Mouse (Mus musculus) limb, embryonic 15.5 days (tissue): ENCODE results near the gene Atp13a2. TPM values are rescaled to one million over a fixed set of nuclear protein-coding genes. Genes with fewer than 3 reads are reported as not detected.

ENCODE experiments used
- ATAC-seq: fragments of 200-750 bp; cut with Nextera tagmentation; 2 replicates; pipeline ENCODE4 v1.8.0; 2017; ENCODE audit warnings: low read depth, moderate TSS enrichment; ENCODE audit not compliant: insufficient number of reproducible peaks, low FRiP score, low TSS enrichment
- H3K27ac ChIP-seq: fragments of 300-500 bp; sonication (generic); 2 replicates; pipeline ENCODE4 v1.5.1; 2015; ENCODE audit warnings: moderate library complexity, mild to moderate bottlenecking, inconsistent platforms
- H3K27me3 ChIP-seq: fragments of 300-500 bp; sonication (generic); 2 replicates; pipeline ENCODE4 v1.6.1; 2015; ENCODE audit warnings: inconsistent platforms
- H3K36me3 ChIP-seq: fragments of 300-500 bp; sonication (generic); 2 replicates; pipeline ENCODE4 v1.6.1; 2015; ENCODE audit warnings: inconsistent platforms
- H3K4me1 ChIP-seq: fragments of 300-500 bp; sonication (generic); 2 replicates; pipeline ENCODE4 v1.6.1; 2015; ENCODE audit warnings: inconsistent platforms
- H3K4me2 ChIP-seq: fragments of 300-500 bp; sonication (generic); 2 replicates; pipeline ENCODE4 v1.6.1; 2015; ENCODE audit warnings: mild to moderate bottlenecking, inconsistent platforms
- H3K4me3 ChIP-seq: fragments of 300-500 bp; sonication (generic); 2 replicates; pipeline ENCODE4 v1.5.1; 2015; ENCODE audit warnings: mild to moderate bottlenecking, inconsistent platforms
- H3K9ac ChIP-seq: fragments of 300-500 bp; sonication (generic); 2 replicates; pipeline ENCODE4 v1.6.1; 2015; ENCODE audit warnings: inconsistent platforms
- H3K9me3 ChIP-seq: fragments of 300-500 bp; sonication (generic); 2 replicates; pipeline ENCODE4 v1.6.1; 2016; ENCODE audit warnings: inconsistent platforms
- WGBS: fragments of 180-500 bp; shearing (Covaris S2); methylation state at CpG from one replicate; pipeline ENCODE4 v1.1.7; 2015; 5-methylcytosine and 5-hydroxymethylcytosine counted together
- polyA plus RNA-seq: library from polyadenylated mRNA; unstranded; fragments of >200 nt; fragmentation: Nextera tagmentation; extraction: Ambion mirVana; gene quantifications from 2 replicates; pipeline ENCODE4 v1.2.1, GENCODE M21; 2015

Gene Atp13a2
- polyA plus RNA-seq, 1 experiment from 2014 or later, result 41.0 TPM

DNA sequence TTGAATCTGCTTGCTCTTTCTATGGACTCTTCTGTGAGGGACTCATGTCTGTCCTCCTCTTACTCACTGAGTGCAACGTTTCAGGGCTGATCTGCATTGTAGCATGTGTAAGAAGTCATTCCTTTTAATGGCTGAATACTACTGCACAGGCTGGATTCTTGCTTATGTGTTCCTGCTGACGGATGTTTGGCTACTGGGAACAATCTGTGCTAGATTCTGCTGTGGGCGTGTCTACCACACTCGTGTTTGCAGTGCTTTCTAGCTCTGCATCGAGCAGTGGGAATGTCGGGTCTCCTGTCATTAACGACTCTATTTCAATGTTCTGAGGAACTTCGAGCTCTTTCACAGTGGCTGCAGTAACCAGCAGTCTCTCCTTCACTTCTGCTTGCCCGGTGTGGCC lies 37.4 kb downstream of the Atp13a2 start:
- Histone ChIP-seq H3K4me3 (no peak overlapping the region), H3K36me3 (peaks cover 38% of the 10 kb centered on the region), H3K4me1 (peaks cover 39% of the 10 kb centered on the region), H3K4me2 (no peak overlapping the region), H3K27me3 (no peaks in the 10 kb centered on the region), H3K27ac (peak overlapping the region; percentile 61; the same call in 1 of the 2 replicates), H3K9ac (no peak overlapping the region), H3K9me3 (no peaks in the 10 kb centered on the region)
- WGBS, result 52% methylated on average over 9 of the region's 9 CpGs
- no peak for ATAC-seq

DNA sequence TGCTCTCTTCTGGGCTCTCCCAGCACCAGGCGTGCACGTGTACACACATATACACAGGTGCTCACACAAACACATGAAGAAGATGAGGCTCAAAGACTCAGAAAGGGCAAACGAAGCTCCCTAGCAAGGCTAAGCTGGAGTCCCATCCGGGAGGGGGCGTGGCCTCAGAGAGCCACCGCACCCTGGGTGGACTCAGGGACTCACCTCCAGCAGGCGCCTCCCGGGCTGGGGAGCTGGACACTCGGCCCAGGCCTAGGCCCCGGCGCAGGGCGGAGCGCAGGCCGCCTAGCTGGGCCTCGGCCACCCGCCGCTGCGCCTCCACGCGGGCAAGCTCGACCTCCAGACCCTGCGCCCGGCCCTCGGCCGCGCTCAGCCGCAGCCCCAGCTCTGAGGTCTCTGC lies 38.3 kb downstream of the Atp13a2 start:
- no peak for ATAC-seq
- H3K27ac ChIP-seq, result no peak overlapping the region
- H3K4me2 ChIP-seq, result no peak overlapping the region
- no peaks in the 10 kb centered on the region for H3K27me3 ChIP-seq
- no peak overlapping the region for H3K4me3 ChIP-seq
- peaks cover 30% of the 10 kb centered on the region for H3K4me1 ChIP-seq
- 81% methylated on average over 26 of the region's 27 CpGs for WGBS
- H3K9ac ChIP-seq, result no peak overlapping the region
- no peaks in the 10 kb centered on the region for H3K9me3 ChIP-seq
- peaks cover 43% of the 10 kb centered on the region for H3K36me3 ChIP-seq

DNA sequence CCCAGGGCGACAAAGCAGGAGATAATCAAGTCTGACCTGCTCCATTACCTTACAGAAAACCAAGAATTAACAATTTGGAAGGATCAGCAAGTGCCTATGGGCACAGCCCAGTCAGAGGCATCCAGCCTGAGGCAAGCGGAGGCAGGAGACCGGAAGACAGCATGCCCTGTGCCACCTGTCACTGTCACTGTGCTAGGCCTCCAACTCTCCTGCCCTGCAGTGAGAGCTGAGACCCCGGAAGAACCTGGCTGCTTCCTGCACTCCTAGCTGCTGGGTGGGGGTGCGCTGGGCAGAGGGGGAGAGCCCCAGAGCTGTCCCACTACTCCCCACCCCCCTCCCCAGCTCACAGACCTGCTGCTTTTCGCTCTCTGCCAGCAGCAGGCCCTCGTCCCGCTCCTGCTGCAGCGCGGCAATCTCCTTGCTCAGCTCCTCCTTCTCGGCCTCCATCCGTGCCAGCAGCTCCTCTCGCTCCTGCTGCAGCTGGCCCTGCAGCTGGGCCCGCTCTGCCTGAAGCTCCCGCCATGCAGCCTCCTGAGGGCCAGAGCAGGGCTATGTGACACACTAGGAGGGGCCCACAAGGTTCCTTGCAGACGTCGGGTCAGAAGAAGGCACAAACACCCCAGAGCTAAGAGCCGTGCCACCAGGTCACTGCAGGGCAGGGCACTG lies 44.0 kb downstream of the Atp13a2 start:
- ATAC-seq, result no peak
- 82% methylated on average over 17 of the region's 18 CpGs for whole genome bisulfite sequencing
- no peaks in the 10 kb centered on the region for H3K27me3 ChIP-seq
- H3K27ac ChIP-seq, result no peak overlapping the region
- no peaks in the 10 kb centered on the region for H3K9me3 ChIP-seq
- H3K4me1 ChIP-seq, result peaks cover 22% of the 10 kb centered on the region
- H3K36me3 ChIP-seq, result peaks cover 54% of the 10 kb centered on the region
- no peak overlapping the region for H3K4me3 ChIP-seq
- no peak overlapping the region for H3K9ac ChIP-seq
- no peak overlapping the region for H3K4me2 ChIP-seq

DNA sequence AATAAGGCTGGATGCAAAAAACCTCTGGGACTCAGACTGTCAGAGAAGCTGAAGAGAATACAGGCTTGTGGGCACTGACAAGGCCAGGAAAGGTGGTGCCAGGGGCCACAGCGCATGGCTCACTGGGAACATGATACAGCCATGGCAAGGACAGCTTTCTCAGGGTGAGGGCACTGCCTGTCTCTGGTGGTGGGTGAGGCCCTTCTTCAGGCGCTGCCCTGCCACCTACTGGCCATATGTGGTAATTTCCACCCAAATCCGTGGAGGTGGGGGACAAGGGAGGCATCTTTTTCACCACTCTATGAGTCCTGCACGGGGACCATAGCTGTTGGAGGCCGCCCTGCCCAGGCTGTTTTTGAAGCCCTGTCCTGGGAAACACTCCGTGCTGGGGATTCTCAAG lies 45.1 kb downstream of the Atp13a2 start:
- Histone ChIP-seq H3K27ac (no peak overlapping the region), H3K9me3 (no peaks in the 10 kb centered on the region), H3K9ac (no peak overlapping the region), H3K36me3 (peaks cover 57% of the 10 kb centered on the region), H3K4me1 (peaks cover 22% of the 10 kb centered on the region), H3K4me2 (no peak overlapping the region), H3K4me3 (no peak overlapping the region), H3K27me3 (no peaks in the 10 kb centered on the region)
- 13% methylated on average over 6 of the region's 6 CpGs for WGBS
- no peak for ATAC-seq

- no peak for ATAC-seq
- Histone ChIP-seq H3K27ac (peak overlapping the region; percentile 33), H3K36me3 (peaks cover 55% of the 10 kb centered on the region)
Observed at GRCm38 (mm10) chr4:141033606-141034549, 47.2 kb downstream of the Atp13a2 start.

DNA sequence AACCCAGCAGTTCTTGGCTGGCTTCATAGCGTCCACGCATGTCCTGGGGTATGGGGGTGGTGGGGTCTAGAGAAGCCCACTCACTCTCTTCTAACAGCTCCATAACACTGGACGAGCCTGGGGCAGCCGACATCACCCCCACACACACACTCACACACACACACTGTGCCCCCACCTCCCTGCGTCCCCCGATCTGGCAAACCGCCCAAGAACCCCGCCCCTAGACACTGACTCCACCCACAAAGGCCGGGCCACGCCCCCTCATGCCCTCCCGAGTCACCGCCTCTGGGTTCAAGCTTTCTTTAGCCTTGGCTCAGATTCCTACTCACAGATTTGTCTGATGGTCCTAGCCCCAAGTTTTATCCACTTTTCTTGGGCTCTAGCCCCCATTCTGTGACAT lies 54.4 kb downstream of the Atp13a2 start:
- Histone ChIP-seq H3K4me1 (peaks cover 12% of the 10 kb centered on the region), H3K9ac (no peak overlapping the region), H3K4me2 (no peak overlapping the region), H3K27me3 (no peaks in the 10 kb centered on the region), H3K9me3 (no peaks in the 10 kb centered on the region), H3K4me3 (no peak overlapping the region), H3K36me3 (peaks cover 44% of the 10 kb centered on the region), H3K27ac (no peak overlapping the region)
- ATAC-seq, result no peak
- 46% methylated on average over 12 of the region's 12 CpGs for WGBS

More at GRCm38 (mm10) chr4:141033606-141034549, 47.2 kb downstream of the Atp13a2 start:
- H3K4me3 ChIP-seq, result no peak overlapping the region
- H3K9me3 ChIP-seq, result no peaks in the 10 kb centered on the region
- 73% methylated on average over 27 of the region's 27 CpGs for WGBS
- H3K4me2 ChIP-seq, result no peak overlapping the region
- H3K4me1 ChIP-seq, result peaks cover 22% of the 10 kb centered on the region
- H3K27me3 ChIP-seq, result no peaks in the 10 kb centered on the region
- no peak overlapping the region for H3K9ac ChIP-seq

GRCm38 (mm10) chr4:141044816-141045215 lies 58.1 kb downstream of the Atp13a2 start:
- Histone ChIP-seq H3K9me3 (no peaks in the 10 kb centered on the region), H3K27ac (peak overlapping the region; percentile 55), H3K4me1 (peaks cover 12% of the 10 kb centered on the region), H3K27me3 (no peaks in the 10 kb centered on the region), H3K4me3 (no peak overlapping the region), H3K36me3 (peaks cover 42% of the 10 kb centered on the region), H3K4me2 (no peak overlapping the region), H3K9ac (no peak overlapping the region)
- 8% methylated on average over 8 of the region's 8 CpGs for WGBS
- peak; percentile 40; the same call in 1 of the 2 replicates for ATAC-seq

GRCm38 (mm10) chr4:141048810-141049475 lies 62.3 kb downstream of the Atp13a2 start:
- no peak overlapping the region for H3K4me3 ChIP-seq
- no peak overlapping the region for H3K27ac ChIP-seq
- no peak overlapping the region for H3K4me2 ChIP-seq
- 88% methylated on average over 17 of the region's 17 CpGs for WGBS
- H3K4me1 ChIP-seq, result peaks cover 12% of the 10 kb centered on the region
- ATAC-seq, result no peak
- H3K36me3 ChIP-seq, result peaks cover 30% of the 10 kb centered on the region
- no peaks in the 10 kb centered on the region for H3K27me3 ChIP-seq
- no peaks in the 10 kb centered on the region for H3K9me3 ChIP-seq
- no peak overlapping the region for H3K9ac ChIP-seq

DNA sequence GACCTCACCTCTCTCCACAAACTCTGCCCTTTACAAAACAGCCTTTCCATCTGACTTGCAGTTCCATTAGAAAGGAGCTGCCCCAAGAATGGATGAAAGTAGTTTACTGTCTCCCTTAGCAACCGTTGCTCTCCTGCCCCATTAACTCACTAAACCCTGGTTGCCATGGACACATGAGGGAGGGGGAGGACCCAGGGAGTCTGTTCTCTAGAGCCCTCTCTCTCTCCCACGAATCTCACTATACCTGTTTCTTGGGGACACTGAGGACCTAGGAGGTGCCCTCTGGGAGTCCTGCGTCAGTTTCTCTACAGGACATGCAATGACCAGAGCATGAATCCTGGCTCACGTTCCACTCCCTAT lies 62.8 kb downstream of the Atp13a2 start:
- WGBS, result 47% methylated on average over 4 of the region's 4 CpGs
- Histone ChIP-seq H3K9ac (no peak overlapping the region), H3K4me3 (no peak overlapping the region), H3K27ac (no peak overlapping the region), H3K9me3 (no peaks in the 10 kb centered on the region), H3K4me1 (peaks cover 14% of the 10 kb centered on the region), H3K36me3 (peaks cover 30% of the 10 kb centered on the region), H3K4me2 (no peak overlapping the region), H3K27me3 (no peaks in the 10 kb centered on the region)
- ATAC-seq, result no peak

DNA sequence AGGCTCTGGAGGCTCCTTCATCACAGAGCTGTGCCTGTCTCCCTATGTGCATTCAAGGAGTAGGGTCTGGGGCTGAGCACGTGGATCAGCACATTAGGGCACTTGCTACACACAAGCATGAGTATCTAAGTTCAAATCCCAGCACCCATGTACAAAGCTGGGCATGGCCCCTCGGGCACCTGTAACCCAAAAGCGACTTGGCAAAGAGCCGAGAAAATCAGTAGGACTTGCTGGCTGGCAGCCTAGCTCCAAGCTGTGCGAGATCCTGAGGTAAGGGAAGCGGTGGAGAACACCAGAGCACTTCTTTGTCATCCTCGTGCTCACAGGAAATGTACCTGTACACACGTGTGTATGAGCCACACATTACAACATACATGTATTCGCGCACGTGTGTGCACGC lies 65.8 kb downstream of the Atp13a2 start:
- H3K4me2 ChIP-seq, result no peak overlapping the region
- no peak overlapping the region for H3K4me3 ChIP-seq
- ATAC-seq, result no peak
- no peaks in the 10 kb centered on the region for H3K27me3 ChIP-seq
- no peak overlapping the region for H3K27ac ChIP-seq
- no peak overlapping the region for H3K9ac ChIP-seq
- H3K4me1 ChIP-seq, result peaks cover 9% of the 10 kb centered on the region
- 82% methylated on average over 12 of the region's 12 CpGs for WGBS
- H3K36me3 ChIP-seq, result peaks cover 22% of the 10 kb centered on the region
- H3K9me3 ChIP-seq, result no peaks in the 10 kb centered on the region

DNA sequence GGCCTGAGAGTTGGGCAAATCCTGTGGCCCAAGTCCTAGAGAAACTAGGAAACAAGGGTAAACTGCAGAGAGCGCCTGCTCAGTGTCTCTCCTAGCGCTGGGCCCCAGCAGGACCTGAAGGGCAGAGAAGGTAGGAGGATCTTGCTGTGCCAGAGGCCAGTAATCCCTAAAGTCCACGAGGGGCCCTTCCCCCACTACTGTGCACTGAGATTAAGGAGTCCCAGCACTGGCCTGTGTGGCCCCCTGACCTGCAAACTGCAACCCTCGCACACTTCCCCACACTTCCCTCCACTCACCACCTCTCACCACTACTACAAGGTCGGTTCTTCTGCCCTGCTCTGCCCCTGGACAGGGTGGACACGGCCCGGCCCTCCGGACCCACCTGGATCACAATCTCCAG lies 66.5 kb downstream of the Atp13a2 start:
- Histone ChIP-seq H3K4me1 (peaks cover 9% of the 10 kb centered on the region), H3K9ac (no peak overlapping the region), H3K27me3 (no peaks in the 10 kb centered on the region), H3K4me3 (no peak overlapping the region), H3K4me2 (no peak overlapping the region), H3K36me3 (peaks cover 25% of the 10 kb centered on the region), H3K9me3 (no peaks in the 10 kb centered on the region), H3K27ac (no peak overlapping the region)
- no peak for ATAC-seq
- WGBS, result 60% methylated on average over 8 of the region's 8 CpGs
